Mouse (Mus musculus): ENCODE measurements at regions not wholly inside any gene's neighbourhood (a gene's known extent, or its start where the extent isn't known, plus 50 kb on each side); places are given as distances from the start of the nearest gene placed in this dataset.

- no peak for DNase-seq (ENCODE audit: low read depth, low spot score)
These were observed 129.1 kb upstream of the Gdf10 start for GRCm38 (mm10) chr14:33794262-33794661.

GRCm38 (mm10) chr14:33797551-33798303, 125.7 kb upstream of the Gdf10 start:
- DNase-seq (ENCODE audit: low read depth, low spot score): no peak

GRCm38 (mm10) chr14:33804321-33804720, 119.1 kb upstream of the Gdf10 start:
- no peak for DNase-seq (ENCODE audit: low read depth, low spot score)

- DNase-seq (ENCODE audit: low read depth, low spot score): no peak
These were observed 118.7 kb upstream of the Gdf10 start for GRCm38 (mm10) chr14:33804721-33805120.

- DNase-seq (ENCODE audit: low read depth, low spot score): no peak
These were observed 116.2 kb upstream of the Gdf10 start for GRCm38 (mm10) chr14:33807196-33807595.

GRCm38 (mm10) chr14:33808593-33809265, 114.7 kb upstream of the Gdf10 start:
- no peak for DNase-seq (ENCODE audit: low read depth, low spot score)

- DNase-seq (ENCODE audit: low read depth, low spot score): no peak
These were observed 112.8 kb upstream of the Gdf10 start for GRCm38 (mm10) chr14:33810584-33810983.

- no peak for DNase-seq (ENCODE audit: low read depth, low spot score)
These were observed 112.1 kb upstream of the Gdf10 start for GRCm38 (mm10) chr14:33811241-33811640.

GRCm38 (mm10) chr14:33812266-33812665, 111.1 kb upstream of the Gdf10 start:
- DNase-seq (ENCODE audit: low read depth, low spot score): no peak

- DNase-seq (ENCODE audit: low read depth, low spot score): no peak
These were observed 110.6 kb upstream of the Gdf10 start for GRCm38 (mm10) chr14:33812772-33813171.

- no peak for DNase-seq (ENCODE audit: low read depth, low spot score)
These were observed 110.1 kb upstream of the Gdf10 start for GRCm38 (mm10) chr14:33813274-33813673.

- DNase-seq (ENCODE audit: low read depth, low spot score): no peak
These were observed 109.3 kb upstream of the Gdf10 start for GRCm38 (mm10) chr14:33814107-33814506.

- DNase-seq (ENCODE audit: low read depth, low spot score): no peak
These were observed 108.8 kb upstream of the Gdf10 start for GRCm38 (mm10) chr14:33814599-33814998.

- DNase-seq (ENCODE audit: low read depth, low spot score): no peak
These were observed 102.7 kb upstream of the Gdf10 start for GRCm38 (mm10) chr14:33820541-33821260.

GRCm38 (mm10) chr14:33821436-33821835, 102.0 kb upstream of the Gdf10 start:
- no peak for DNase-seq (ENCODE audit: low read depth, low spot score)

- DNase-seq (ENCODE audit: low read depth, low spot score): no peak
These were observed 98.9 kb upstream of the Gdf10 start for GRCm38 (mm10) chr14:33824421-33824874.

GRCm38 (mm10) chr14:33826003-33826644, 97.3 kb upstream of the Gdf10 start:
- no peak for DNase-seq (ENCODE audit: low read depth, low spot score)

GRCm38 (mm10) chr14:33832650-33833319, 90.6 kb upstream of the Gdf10 start:
- no peak for DNase-seq (ENCODE audit: low read depth, low spot score)

GRCm38 (mm10) chr14:33836341-33836740, 87.0 kb upstream of the Gdf10 start:
- no peak for DNase-seq (ENCODE audit: low read depth, low spot score)

GRCm38 (mm10) chr14:33841821-33842220, 81.6 kb upstream of the Gdf10 start:
- DNase-seq (ENCODE audit: low read depth, low spot score): no peak

GRCm38 (mm10) chr14:33853499-33853898, 69.9 kb upstream of the Gdf10 start:
- no peak for DNase-seq (ENCODE audit: low read depth, low spot score)
